Mouse (Mus musculus): Measurements from ENCODE around the gene Rp9.

DNA sequence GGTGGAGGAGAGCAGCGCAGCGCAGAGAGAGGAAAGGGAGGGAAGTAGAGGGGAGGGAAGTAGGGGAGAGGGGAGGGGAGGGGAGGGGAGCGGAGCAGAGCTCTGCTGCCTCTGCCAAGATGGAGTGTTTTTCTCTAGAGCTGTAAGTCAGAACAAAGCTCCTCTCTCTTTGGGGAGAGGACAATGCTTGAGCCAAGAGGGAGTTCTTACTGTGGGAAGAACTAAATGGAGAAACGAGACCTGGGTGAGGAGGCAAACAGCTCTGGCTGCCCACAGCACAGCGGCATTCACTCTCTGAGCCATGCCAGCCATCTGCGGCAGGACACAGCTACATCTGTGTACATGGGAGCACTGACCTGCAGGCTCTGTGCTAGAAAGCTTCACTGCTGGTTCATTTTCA lies 101.5 kb downstream of the Rp9 start:
- TF ChIP-seq CTCF (IDR thresholded peaks at IDR 0.05; ENCODE audit: low read depth) (no peak), EP300 (IDR thresholded peaks at IDR 0.05; ENCODE audit: low read depth) (no peak)
